Mouse (Mus musculus): ENCODE measurements around the gene Mmp9.

DNA sequence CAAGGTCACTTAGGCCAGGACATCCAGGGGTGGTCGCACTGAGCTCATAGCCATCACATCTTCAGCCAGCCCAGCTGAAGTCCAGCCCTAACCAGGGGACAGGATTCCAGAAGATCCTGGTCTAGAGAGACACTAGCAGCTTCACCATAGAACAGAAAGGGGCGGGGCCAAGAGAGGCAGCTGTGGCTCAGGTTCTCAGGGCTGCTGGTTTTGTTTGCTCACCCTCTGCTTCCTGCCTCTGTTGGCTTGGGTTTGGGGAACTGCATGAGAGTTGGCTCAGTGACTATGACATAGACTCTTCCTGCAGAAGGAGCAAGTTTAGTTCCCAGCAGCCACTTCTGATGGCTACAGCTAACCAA is 27.2 kb upstream of the Mmp9 start:
- TF ChIP-seq CTCF (IDR thresholded peaks at IDR 0.05; ENCODE audit: control insufficient read depth, insufficient read depth, low read length), result no peak
- no peak for TF ChIP-seq POLR2A (IDR thresholded peaks at IDR 0.05; ENCODE audit: borderline replicate concordance, control insufficient read depth, low read depth, low read length)
